Mouse (Mus musculus) hindbrain, embryonic 13.5 days (tissue): ENCODE measurements around the gene Chat. TPM values are rescaled to one million over a fixed set of nuclear protein-coding genes. Genes with fewer than 3 reads are reported as not detected.
"Not testable (repeated sequence)": the region's sequence is repeated elsewhere in the genome, so short reads cannot be mapped to it uniquely, and the experiment has no call there.

Source experiments
- ATAC-seq: fragments of 200-750 bp; cut with Nextera tagmentation; 2 replicates; pipeline ENCODE4 v1.8.0; 2017; ENCODE audit warnings: moderate TSS enrichment; ENCODE audit not compliant: low FRiP score
- H3K27ac ChIP-seq: fragments of 300-500 bp; sonication (generic); 2 replicates; pipeline ENCODE4 v1.5.1; 2015; ENCODE audit warnings: inconsistent platforms, mild to moderate bottlenecking, moderate library complexity
- H3K27me3 ChIP-seq: fragments of 300-500 bp; sonication (generic); 2 replicates; pipeline ENCODE4 v1.6.1; 2015; ENCODE audit warnings: mild to moderate bottlenecking, inconsistent platforms
- H3K36me3 ChIP-seq: fragments of 300-500 bp; sonication (generic); 2 replicates; pipeline ENCODE4 v1.6.1; 2015; ENCODE audit warnings: mild to moderate bottlenecking, inconsistent platforms
- H3K4me1 ChIP-seq: fragments of 300-500 bp; sonication (generic); replicated peaks from 2 replicates; pipeline ENCODE4 v1.6.1; 2015; ENCODE audit warnings: inconsistent platforms
- H3K4me2 ChIP-seq: fragments of 300-500 bp; sonication (generic); 2 replicates; pipeline ENCODE4 v1.6.1; 2015; ENCODE audit warnings: inconsistent platforms, mild to moderate bottlenecking, moderate library complexity
- H3K4me3 ChIP-seq: fragments of 300-500 bp; sonication (generic); 2 replicates; pipeline ENCODE4 v1.5.1; 2015; ENCODE audit warnings: mild to moderate bottlenecking, inconsistent platforms
- H3K9ac ChIP-seq: fragments of 300-500 bp; sonication (generic); 2 replicates; pipeline ENCODE4 v1.6.1; 2015; ENCODE audit warnings: mild to moderate bottlenecking, inconsistent platforms
- H3K9me3 ChIP-seq: fragments of 300-500 bp; sonication (generic); 2 replicates; pipeline ENCODE4 v1.6.1; 2016; ENCODE audit warnings: inconsistent platforms
- WGBS: fragments of 180-500 bp; shearing (Covaris S2); methylation state at CpG from one replicate; pipeline ENCODE4 v1.1.7; 2015; 5-methylcytosine and 5-hydroxymethylcytosine counted together
- polyA plus RNA-seq: library from polyadenylated mRNA; unstranded; fragments of >200 nt; fragmentation: Nextera tagmentation; extraction: Ambion mirVana; gene quantifications from 2 replicates; pipeline ENCODE4 v1.2.1, GENCODE M21; 2015

The Chat gene
- polyA plus RNA-seq, 1 experiment from 2014 or later: 2.7 TPM

GRCm38 (mm10) chr14:32439744-32440143 lies 26.0 kb downstream of the Chat start:
- Histone ChIP-seq H3K4me2 (no peak overlapping the region), H3K9ac (no peak overlapping the region), H3K9me3 (no peaks in the 10 kb centered on the region), H3K36me3 (no peaks in the 10 kb centered on the region), H3K4me1 (peaks cover 28% of the 10 kb centered on the region), H3K27ac (peak overlapping the region; percentile 56), H3K27me3 (peaks cover 3% of the 10 kb centered on the region; the same call in 1 of the 2 replicates), H3K4me3 (no peak overlapping the region)
- 37% methylated on average over 3 of the region's 3 CpGs for WGBS
- peak; percentile 24; the same call in 1 of the 2 replicates for ATAC-seq

GRCm38 (mm10) chr14:32439316-32439715 lies 26.5 kb downstream of the Chat start:
- Histone ChIP-seq H3K27me3 (peaks cover 3% of the 10 kb centered on the region; the same call in 1 of the 2 replicates), H3K9me3 (no peaks in the 10 kb centered on the region), H3K4me1 (peaks cover 27% of the 10 kb centered on the region), H3K4me3 (no peak overlapping the region), H3K36me3 (no peaks in the 10 kb centered on the region), H3K9ac (no peak overlapping the region), H3K4me2 (no peak overlapping the region), H3K27ac (peak overlapping the region; percentile 56)
- no peak for ATAC-seq
- WGBS: 71% methylated on average over 5 of the region's 5 CpGs

- no peak overlapping the region for H3K4me3 ChIP-seq
- H3K4me2 ChIP-seq: no peak overlapping the region
- no peak overlapping the region for H3K27ac ChIP-seq
- H3K9me3 ChIP-seq: no peaks in the 10 kb centered on the region
- H3K4me1 ChIP-seq: peaks cover 15% of the 10 kb centered on the region
- H3K36me3 ChIP-seq: no peaks in the 10 kb centered on the region
- no peak overlapping the region for H3K9ac ChIP-seq
- 23% methylated on average over 5 of the region's 5 CpGs for WGBS
- 0 out of 2 replicates have a peak, but pooled peaks have one; percentile 36 for ATAC-seq
- H3K27me3 ChIP-seq: peaks cover under 1% of the 10 kb centered on the region; the same call in 1 of the 2 replicates
Observed at GRCm38 (mm10) chr14:32437352-32437793, 28.4 kb downstream of the Chat start.

GRCm38 (mm10) chr14:32429030-32429602 lies 36.7 kb downstream of the Chat start:
- WGBS: 10% methylated on average over 8 of the region's 8 CpGs

GRCm38 (mm10) chr14:32423946-32424345 lies 41.8 kb downstream of the Chat start:
- Histone ChIP-seq H3K4me2 (no peak overlapping the region), H3K4me1 (peaks cover 8% of the 10 kb centered on the region), H3K27me3 (peaks cover 26% of the 10 kb centered on the region), H3K36me3 (no peaks in the 10 kb centered on the region), H3K9me3 (no peaks in the 10 kb centered on the region), H3K4me3 (no peak overlapping the region), H3K9ac (no peak overlapping the region), H3K27ac (no peak overlapping the region)
- 88% methylated on average over 7 of the region's 7 CpGs for WGBS
- no peak for ATAC-seq

More at GRCm38 (mm10) chr14:32429030-32429602, 36.7 kb downstream of the Chat start:
- Histone ChIP-seq H3K4me3 (no peak overlapping the region), H3K9ac (no peak overlapping the region), H3K36me3 (no peaks in the 10 kb centered on the region), H3K4me2 (no peak overlapping the region), H3K27me3 (peaks cover 10% of the 10 kb centered on the region), H3K4me1 (peaks cover 15% of the 10 kb centered on the region), H3K9me3 (no peaks in the 10 kb centered on the region), H3K27ac (no peak overlapping the region)
- ATAC-seq: no peak

GRCm38 (mm10) chr14:32418747-32419146 lies 47.0 kb downstream of the Chat start:
- no peak for ATAC-seq
- 79% methylated on average over 11 of the region's 11 CpGs for WGBS

GRCm38 (mm10) chr14:32412075-32412474 lies 53.7 kb downstream of the Chat start:
- peaks cover 7% of the 10 kb centered on the region for H3K4me1 ChIP-seq
- H3K4me3 ChIP-seq: no peak overlapping the region
- ATAC-seq: no peak
- no peak overlapping the region for H3K9ac ChIP-seq
- H3K4me2 ChIP-seq: no peak overlapping the region
- no peaks in the 10 kb centered on the region for H3K36me3 ChIP-seq
- H3K9me3 ChIP-seq: no peaks in the 10 kb centered on the region
- H3K27ac ChIP-seq: no peak overlapping the region
- peaks cover 18% of the 10 kb centered on the region; the same call in 1 of the 2 replicates for H3K27me3 ChIP-seq
- WGBS: 83% methylated on average over 5 of the region's 5 CpGs

More at GRCm38 (mm10) chr14:32418747-32419146, 47.0 kb downstream of the Chat start:
- Histone ChIP-seq H3K4me1 (0 out of 2 replicates have a peak, but pooled peaks cover 3% of the 10 kb centered on the region), H3K9me3 (no peaks in the 10 kb centered on the region), H3K36me3 (no peaks in the 10 kb centered on the region), H3K27ac (no peak overlapping the region), H3K4me3 (no peak overlapping the region), H3K4me2 (no peak overlapping the region), H3K27me3 (peaks cover 13% of the 10 kb centered on the region; the same call in 1 of the 2 replicates), H3K9ac (no peak overlapping the region)

- Histone ChIP-seq H3K36me3 (no peaks in the 10 kb centered on the region), H3K9me3 (no peaks in the 10 kb centered on the region), H3K4me2 (no peak overlapping the region), H3K4me1 (peaks cover 7% of the 10 kb centered on the region), H3K9ac (no peak overlapping the region), H3K4me3 (no peak overlapping the region), H3K27ac (no peak overlapping the region), H3K27me3 (peaks cover 18% of the 10 kb centered on the region; the same call in 1 of the 2 replicates)
- 57% methylated on average over 5 of the region's 5 CpGs for WGBS
- no peak for ATAC-seq
Observed at GRCm38 (mm10) chr14:32410084-32410483, 55.7 kb downstream of the Chat start.

GRCm38 (mm10) chr14:32405399-32405798 lies 60.4 kb downstream of the Chat start:
- H3K4me1 ChIP-seq, H3K4me3 ChIP-seq, ATAC-seq, H3K36me3 ChIP-seq, H3K4me2 ChIP-seq, H3K9ac ChIP-seq, H3K9me3 ChIP-seq, H3K27ac ChIP-seq, H3K27me3 ChIP-seq: not testable (repeated sequence)
- WGBS: 43% methylated on average over 1 of the region's 1 CpGs

- WGBS: under 1% methylated on average over 13 of the region's 13 CpGs
- 0 out of 2 replicates have a peak within 1 kb of the TSS, but pooled peaks have one; percentile 21 for H3K4me2 ChIP-seq
- no peak within 1 kb of the TSS for H3K9ac ChIP-seq
- ATAC-seq: peak; percentile 73
- H3K36me3 ChIP-seq: no peaks in the 10 kb centered on the region
- 0 out of 2 replicates have a peak, but pooled peaks cover 12% of the 10 kb centered on the region for H3K27me3 ChIP-seq
- no peaks in the 10 kb centered on the region for H3K9me3 ChIP-seq
- peaks cover 6% of the 10 kb centered on the region for H3K4me1 ChIP-seq
- H3K27ac ChIP-seq: no peak within 1 kb of the TSS
- H3K4me3 ChIP-seq: no peak within 1 kb of the TSS
Observed at GRCm38 (mm10) chr14:32388196-32388595, 77.6 kb downstream of the Chat start, which contains the start of gene 1700024G13Rik. TSS of gene 1700024G13Rik (minus strand) at chr14:32388391.

GRCm38 (mm10) chr14:32381619-32382018 lies 84.2 kb downstream of the Chat start:
- H3K27me3 ChIP-seq: peaks cover 14% of the 10 kb centered on the region; the same call in 1 of the 2 replicates
- WGBS: 40% methylated on average over 15 of the region's 15 CpGs
- peaks cover 28% of the 10 kb centered on the region for H3K4me1 ChIP-seq
- no peak overlapping the region; the same call in 1 of the 2 replicates for H3K4me2 ChIP-seq
- no peaks in the 10 kb centered on the region for H3K9me3 ChIP-seq
- H3K27ac ChIP-seq: no peak overlapping the region; the same call in 1 of the 2 replicates
- 0 out of 2 replicates have a peak, but pooled peaks have one; percentile 44 for ATAC-seq
- H3K36me3 ChIP-seq: no peaks in the 10 kb centered on the region
- no peak overlapping the region for H3K4me3 ChIP-seq
- H3K9ac ChIP-seq: no peak overlapping the region

GRCm38 (mm10) chr14:32381066-32381465 lies 84.7 kb downstream of the Chat start:
- ATAC-seq: peak; percentile 49; the same call in 1 of the 2 replicates

More at GRCm38 (mm10) chr14:32381066-32381465, 84.7 kb downstream of the Chat start:
- H3K27me3 ChIP-seq: peaks cover 14% of the 10 kb centered on the region; the same call in 1 of the 2 replicates
- no peaks in the 10 kb centered on the region for H3K9me3 ChIP-seq
- H3K4me3 ChIP-seq: no peak overlapping the region
- no peak overlapping the region; the same call in 1 of the 2 replicates for H3K4me2 ChIP-seq
- no peak overlapping the region for H3K9ac ChIP-seq
- WGBS: 37% methylated on average over 7 of the region's 7 CpGs
- H3K27ac ChIP-seq: no peak overlapping the region
- peaks cover 28% of the 10 kb centered on the region for H3K4me1 ChIP-seq
- no peaks in the 10 kb centered on the region for H3K36me3 ChIP-seq
